11 mouse cellular contexts compared by ENCODE assay signal in the genomic region with DNA sequence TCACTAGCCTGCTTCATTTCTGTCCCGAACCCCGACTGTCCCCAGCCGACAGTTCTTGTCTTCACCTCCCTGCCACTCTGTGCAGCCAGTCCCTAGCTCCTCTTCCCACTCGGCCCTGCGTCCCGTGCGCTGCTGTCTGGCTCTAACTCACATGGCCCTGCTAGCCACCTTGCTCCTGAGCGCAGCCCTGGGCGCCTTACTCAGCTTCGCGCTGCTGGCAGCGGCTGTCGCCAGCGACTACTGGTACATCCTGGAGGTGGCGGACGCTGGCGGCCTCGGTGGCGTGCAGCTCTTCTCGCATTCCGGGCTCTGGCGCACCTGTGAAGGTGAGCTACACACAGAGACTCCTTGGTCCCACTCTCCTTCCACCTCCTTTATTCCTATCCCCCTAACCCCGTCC. TPM values are rescaled to one million over a fixed set of nuclear protein-coding genes. Genes with fewer than 3 reads are reported as not detected.
DNase-seq lines count a peak whose midpoint lies in the region; ATAC-seq lines count a peak whose summit lies in the region.
"Had no signal": no experiment of that assay in that cellular context is flagged by ENCODE, and none has a peak within 500 bp of the region (broad histone marks: within the 10 kb centered on the region; RNA-seq: fewer than 3 reads in every experiment).

TSS of gene Tmem235 (plus strand) at position 152 of the 400 bp plus-strand sequence.

- H3K4me3 ChIP-seq in megakaryocyte, embryonic 14.5 days (replicated peaks), result peak within 1 kb of the TSS; percentile 67
- H3K4me3 ChIP-seq in hindbrain, embryonic 15.5 days, result no peak within 1 kb of the TSS

- no peak within 1 kb of the TSS for H3K27ac ChIP-seq in hindbrain, embryonic 15.5 days (replicated peaks)

- H3K9ac ChIP-seq in hindbrain, embryonic 15.5 days, result no peak within 1 kb of the TSS

- no peak for ATAC-seq in megakaryocyte, adult 5-6 weeks (ENCODE audit: poor library complexity, severe bottlenecking)
- ATAC-seq in hindbrain, embryonic 15.5 days (ENCODE audit: low FRiP score, low read depth), result no peak

- DNase-seq in embryo, embryonic 10 days (ENCODE audit: low spot score), result peak; percentile 33
- DNase-seq in embryo, embryonic 9.5 days (ENCODE audit: extremely low spot score), result no peak
- peak; percentile 54 for DNase-seq in naive thymus-derived CD4-positive, alpha-beta T cell, adult 2 months (ENCODE audit: low read depth)
- DNase-seq in adrenal gland, postnatal 36 days, result no peak
- no peak for DNase-seq in spleen, postnatal 10 days (ENCODE audit: low spot score in 2 of 2)
- DNase-seq: kidney, adult 18-20 months; lung, adult 2 months had no signal

- H3K9me3 ChIP-seq in megakaryocyte, embryonic 14.5 days, result 0 out of 2 replicates have a peak, but pooled peaks cover 3% of the 10 kb centered on the region
- H3K9me3 ChIP-seq in hindbrain, embryonic 15.5 days, result no peaks in the 10 kb centered on the region

- peaks cover 28% of the 10 kb centered on the region for H3K36me3 ChIP-seq in megakaryocyte, embryonic 14.5 days (replicated peaks; ENCODE audit: low read length)
- H3K36me3 ChIP-seq in hindbrain, embryonic 15.5 days, result no peaks in the 10 kb centered on the region

- peaks cover 69% of the 10 kb centered on the region for H3K27me3 ChIP-seq in megakaryocyte, embryonic 14.5 days (replicated peaks)
- peaks cover 26% of the 10 kb centered on the region for H3K27me3 ChIP-seq in hindbrain, embryonic 15.5 days

- H3K4me1 ChIP-seq in megakaryocyte, embryonic 14.5 days, result peaks cover 53% of the 10 kb centered on the region
- H3K4me1 ChIP-seq in hindbrain, embryonic 15.5 days (replicated peaks), result peaks cover 10% of the 10 kb centered on the region; the same call in 1 of the 2 replicates

- H3K4me2 ChIP-seq in hindbrain, embryonic 15.5 days, result peak within 1 kb of the TSS; percentile 27; the same call in 1 of the 2 replicates

- WGBS in hindbrain, embryonic 15.5 days, result 4% methylated on average over 23 of the region's 23 CpGs

RNA-seq across cellular contexts. Expression of gene Tmem235, which starts in this region (rescaled TPM):
- polyA plus RNA-seq in megakaryocyte, embryonic 14.5 days (2012; ENCODE audit: insufficient read depth, low replicate concordance), result 0.07 TPM in 1 of 2 replicates, not detected in the other
- not detected in 2 replicates for total RNA-seq in megakaryocyte, adult 5-6 weeks (2015)
- not detected in 2 replicates for total RNA-seq in megakaryocyte, adult 5-6 weeks (2017)
- not detected in 2 replicates for polyA plus RNA-seq in hindbrain, embryonic 15.5 days (2015; fragmentation: Nextera tagmentation; extraction: Ambion mirVana)
- not detected for total RNA-seq in adrenal gland, postnatal 36 days (2021)
- polyA plus RNA-seq: frontal cortex, adult 2 months; lung, adult 2 months had no signal

Comparison
In these comparisons a context has a peak if more than half of its experiments do, and no peak if none do; other contexts are left out.
1. DNase-seq: peak in embryo, embryonic 10 days (single experiment) and naive thymus-derived CD4-positive, alpha-beta T cell, adult 2 months (single experiment); none in embryo, embryonic 9.5 days (single experiment), adrenal gland, postnatal 36 days (0 of 2) and spleen, postnatal 10 days (0 of 2).